Mouse (Mus musculus) CH12.LX (cell line): Measurements from ENCODE around the gene Cfap44. TPM values are rescaled to one million over a fixed set of nuclear protein-coding genes. Genes with fewer than 3 reads are reported as not detected.

Source experiments
- DNase-seq: peaks from one replicate; pipeline ENCODE4 v3.0.0-alpha.2; 2013; ENCODE audit errors: extremely low read depth
- H3K27ac ChIP-seq: 2 replicates; pipeline ENCODE4 v1.5.1; 2012; ENCODE audit warnings: low read depth, mild to moderate bottlenecking, control low read depth, moderate library complexity; ENCODE audit not compliant: insufficient read depth
- H3K27me3 ChIP-seq: replicated peaks from 2 replicates; pipeline ENCODE3; 2012; ENCODE audit warnings: inconsistent platforms
- H3K36me3 ChIP-seq, 2 experiments: replicated peaks in 1 of 2; 2 replicates each; pipeline versions ENCODE3 to v1.6.1; 2012; ENCODE audit warnings: inconsistent platforms in 1 of 2, low read length in 1 of 2, mild to moderate bottlenecking in 1 of 2, mixed read lengths in 1 of 2, moderate library complexity in 1 of 2; ENCODE audit not compliant: control insufficient read depth in 1 of 2, insufficient read depth in 1 of 2
- H3K4me1 ChIP-seq, 2 experiments: 2 replicates each; pipeline ENCODE4 v1.6.1; 2012; ENCODE audit warnings: inconsistent platforms in 1 of 2, moderate library complexity in 1 of 2; ENCODE audit not compliant: insufficient read depth in 2 of 2, control insufficient read depth in 1 of 2
- H3K4me2 ChIP-seq: 2 replicates; pipeline ENCODE4 v1.6.1; 2012; ENCODE audit warnings: low read depth, mild to moderate bottlenecking, control low read depth; ENCODE audit not compliant: poor library complexity, insufficient read depth, severe bottlenecking
- H3K4me3 ChIP-seq, 3 experiments: fragments of 150-350 bp in 1 of 3; sonication (generic) in 1 of 3; replicated peaks in 1 of 3; 2 replicates each; pipeline versions ENCODE3 to v1.5.1; 2011 to 2012; ENCODE audit warnings: low read depth in 2 of 3, low read length in 2 of 3, mild to moderate bottlenecking in 2 of 3, moderate library complexity in 2 of 3, control low read depth in 1 of 3, improper control_type of control experiment in 1 of 3, inconsistent platforms in 1 of 3, mixed read lengths in 1 of 3; ENCODE audit not compliant: poor library complexity in 1 of 3
- H3K79me2 ChIP-seq: replicated peaks from 2 replicates; pipeline ENCODE4 v1.6.1; 2012; ENCODE audit warnings: mild to moderate bottlenecking, moderate library complexity; ENCODE audit not compliant: control insufficient read depth, poor library complexity, insufficient read depth, severe bottlenecking; ENCODE audit errors: extremely low read depth
- H3K9ac ChIP-seq: 2 replicates; pipeline ENCODE4 v1.6.1; 2012; ENCODE audit warnings: low read depth, mild to moderate bottlenecking, control low read depth, moderate library complexity; ENCODE audit not compliant: insufficient read depth
- H3K9me3 ChIP-seq: replicated peaks from 2 replicates; pipeline ENCODE3; 2012; ENCODE audit warnings: low read length, inconsistent platforms, mixed read lengths
- BHLHE40 ChIP-seq: IDR thresholded peaks from 2 replicates; pipeline ENCODE4 v1.6.1; 2011; ENCODE audit warnings: mild to moderate bottlenecking, low read depth, low read length, improper control_type of control experiment
- CHD1 ChIP-seq: IDR thresholded peaks from 2 replicates; pipeline ENCODE4 v1.6.1; 2012; ENCODE audit warnings: low read depth, low read length, improper control_type of control experiment, inconsistent platforms
- CHD2 ChIP-seq: IDR thresholded peaks from 2 replicates; pipeline ENCODE4 v1.6.1; 2011; ENCODE audit warnings: low read length, improper control_type of control experiment
- CTCF ChIP-seq, 2 experiments: IDR thresholded peaks in 1 of 2; conservative IDR thresholded peaks in 1 of 2; 2 replicates each; pipeline ENCODE4 v1.5.1; 2011 to 2012; ENCODE audit warnings: low read depth in 2 of 2, low read length in 2 of 2, improper control_type of control experiment in 1 of 2, inconsistent platforms in 1 of 2, mild to moderate bottlenecking in 1 of 2, moderate library complexity in 1 of 2
- E2F4 ChIP-seq: IDR thresholded peaks from 2 replicates; pipeline ENCODE4 v1.6.1; 2011; ENCODE audit warnings: low read depth, low read length, improper control_type of control experiment; ENCODE audit not compliant: insufficient replicate concordance
- ELF1 ChIP-seq: IDR thresholded peaks from 2 replicates; pipeline ENCODE4 v1.6.1; 2014; ENCODE audit warnings: low read depth, mild to moderate bottlenecking, inconsistent platforms, low read length, improper control_type of control experiment
- EP300 ChIP-seq: IDR thresholded peaks from 2 replicates; pipeline ENCODE4 v1.6.1; 2011; ENCODE audit warnings: low read length, improper control_type of control experiment
- ETS1 ChIP-seq: conservative IDR thresholded peaks from 2 replicates; pipeline ENCODE4 v1.6.1; 2012; ENCODE audit warnings: low read depth, mild to moderate bottlenecking, inconsistent platforms, low read length, improper control_type of control experiment, moderate library complexity
- GABPA ChIP-seq: IDR thresholded peaks from 2 replicates; pipeline ENCODE4 v1.6.1; 2012; ENCODE audit warnings: low read depth, low read length, improper control_type of control experiment, inconsistent platforms; ENCODE audit not compliant: insufficient replicate concordance
- HCFC1 ChIP-seq: IDR thresholded peaks from 2 replicates; pipeline ENCODE4 v1.6.1; 2012; ENCODE audit warnings: low read depth, mild to moderate bottlenecking, inconsistent platforms, low read length, improper control_type of control experiment
- IRF4 ChIP-seq: IDR thresholded peaks from 2 replicates; pipeline ENCODE4 v1.6.1; 2014; ENCODE audit warnings: low read depth, mild to moderate bottlenecking, inconsistent platforms, low read length, improper control_type of control experiment
- JUN ChIP-seq: IDR thresholded peaks from 2 replicates; pipeline ENCODE4 v1.6.1; 2011; ENCODE audit warnings: low read depth, mild to moderate bottlenecking, low read length, improper control_type of control experiment, moderate library complexity; ENCODE audit not compliant: insufficient read depth
- JUND ChIP-seq: conservative IDR thresholded peaks from 2 replicates; pipeline ENCODE4 v1.6.1; 2011; ENCODE audit warnings: low read depth, low read length, improper control_type of control experiment
- KAT2A ChIP-seq: IDR thresholded peaks from 2 replicates; pipeline ENCODE4 v1.6.1; 2012; ENCODE audit warnings: low read length, improper control_type of control experiment, inconsistent platforms; ENCODE audit not compliant: insufficient replicate concordance
- MAFK ChIP-seq: IDR thresholded peaks from 2 replicates; pipeline ENCODE4 v1.6.1; 2011; ENCODE audit warnings: low read length, improper control_type of control experiment; ENCODE audit not compliant: insufficient replicate concordance
- MAX ChIP-seq: IDR thresholded peaks from 2 replicates; pipeline ENCODE4 v1.6.1; 2011; ENCODE audit warnings: low read length, improper control_type of control experiment
- MAZ ChIP-seq: IDR thresholded peaks from 2 replicates; pipeline ENCODE4 v1.6.1; 2012; ENCODE audit warnings: low read depth, mild to moderate bottlenecking, inconsistent platforms, low read length, improper control_type of control experiment, moderate library complexity
- MEF2A ChIP-seq: IDR thresholded peaks from 2 replicates; pipeline ENCODE4 v1.6.1; 2014; ENCODE audit warnings: low read depth, mild to moderate bottlenecking, inconsistent platforms, low read length, improper control_type of control experiment, borderline replicate concordance
- MXI1 ChIP-seq: IDR thresholded peaks from 2 replicates; pipeline ENCODE4 v1.6.1; 2011; ENCODE audit warnings: mild to moderate bottlenecking, low read depth, low read length, improper control_type of control experiment
- MYC ChIP-seq: IDR thresholded peaks from 2 replicates; pipeline ENCODE4 v1.6.1; 2011; ENCODE audit warnings: low read depth, mild to moderate bottlenecking, improper control_type of control experiment, low read length
- NELFE ChIP-seq: IDR thresholded peaks from 2 replicates; pipeline ENCODE4 v1.6.1; 2011; ENCODE audit warnings: low read depth, low read length, improper control_type of control experiment
- NRF1 ChIP-seq: IDR thresholded peaks from 2 replicates; pipeline ENCODE4 v1.6.1; 2014; ENCODE audit warnings: low read depth, mild to moderate bottlenecking, inconsistent platforms, low read length, improper control_type of control experiment, moderate library complexity
- PAX5 ChIP-seq: IDR thresholded peaks from 2 replicates; pipeline ENCODE4 v1.6.1; 2012; ENCODE audit warnings: low read length, inconsistent platforms, mixed read lengths
- POLR2A ChIP-seq: IDR thresholded peaks from 2 replicates; pipeline ENCODE4 v1.6.1; 2011; ENCODE audit warnings: low read depth, mild to moderate bottlenecking, improper control_type of control experiment, low read length
- POLR2AphosphoS2 ChIP-seq: IDR thresholded peaks from 2 replicates; pipeline ENCODE4 v1.6.1; 2011; ENCODE audit warnings: low read depth, low read length, improper control_type of control experiment
- RAD21 ChIP-seq: IDR thresholded peaks from 2 replicates; pipeline ENCODE4 v1.6.1; 2011; ENCODE audit warnings: low read depth, mild to moderate bottlenecking, low read length, improper control_type of control experiment, moderate library complexity
- RCOR1 ChIP-seq: conservative IDR thresholded peaks from 2 replicates; pipeline ENCODE4 v1.6.1; 2012; ENCODE audit warnings: low read depth, mild to moderate bottlenecking, inconsistent platforms, low read length, improper control_type of control experiment
- SIN3A ChIP-seq: IDR thresholded peaks from 2 replicates; pipeline ENCODE4 v1.6.1; 2012; ENCODE audit warnings: low read length, improper control_type of control experiment, inconsistent platforms
- SMC3 ChIP-seq: IDR thresholded peaks from 2 replicates; pipeline ENCODE4 v1.6.1; 2011; ENCODE audit warnings: low read depth, low read length, improper control_type of control experiment
- TBP ChIP-seq: conservative IDR thresholded peaks from 2 replicates; pipeline ENCODE4 v1.6.1; 2011; ENCODE audit warnings: low read depth, low read length, improper control_type of control experiment
- TCF12 ChIP-seq: IDR thresholded peaks from 2 replicates; pipeline ENCODE4 v1.6.1; 2014; ENCODE audit warnings: low read depth, mild to moderate bottlenecking, inconsistent platforms, low read length, improper control_type of control experiment
- UBTF ChIP-seq: IDR thresholded peaks from 2 replicates; pipeline ENCODE4 v1.6.1; 2012; ENCODE audit warnings: low read depth, mild to moderate bottlenecking, inconsistent platforms, low read length, improper control_type of control experiment, moderate library complexity
- USF1 ChIP-seq: IDR thresholded peaks from 2 replicates; pipeline ENCODE4 v1.6.1; 2014; ENCODE audit warnings: low read depth, mild to moderate bottlenecking, inconsistent platforms, low read length, improper control_type of control experiment
- USF2 ChIP-seq: conservative IDR thresholded peaks from 2 replicates; pipeline ENCODE4 v1.6.1; 2011; ENCODE audit warnings: low read depth, low read length, improper control_type of control experiment
- ZC3H11A ChIP-seq: IDR thresholded peaks from 2 replicates; pipeline ENCODE4 v1.6.1; 2012; ENCODE audit warnings: low read depth, mild to moderate bottlenecking, inconsistent platforms, low read length, improper control_type of control experiment
- ZKSCAN1 ChIP-seq: IDR thresholded peaks from 2 replicates; pipeline ENCODE4 v1.6.1; 2012; ENCODE audit warnings: low read depth, inconsistent platforms, low read length, improper control_type of control experiment, borderline replicate concordance
- ZMIZ1 ChIP-seq: IDR thresholded peaks from 2 replicates; pipeline ENCODE4 v1.6.1; 2012; ENCODE audit warnings: low read depth, mild to moderate bottlenecking, inconsistent platforms, low read length, improper control_type of control experiment
- ZNF384 ChIP-seq: IDR thresholded peaks from 2 replicates; pipeline ENCODE4 v1.6.1; 2012; ENCODE audit warnings: low read depth, low read length, improper control_type of control experiment, inconsistent platforms
- dilution Hi-C: fragments of 300-500 bp; cut with MboI; formaldehyde crosslinking; loops from 2 replicates; pipeline ENCODE4 v1.14.3; 2020; ENCODE audit warnings: low sequenced_read_pairs; ENCODE audit not compliant: extremely low pct_unique_long_range_greater_than_20kb, extremely low pct_ligation_motif_present
- in situ Hi-C: fragments of 300-500 bp; cut with MboI; formaldehyde crosslinking; loops from 3 replicates; pipeline ENCODE4 v1.14.3; 2019; ENCODE audit warnings: low sequenced_read_pairs, low pct_ligation_motif_present, low pct_unique_long_range_greater_than_20kb, mixed read lengths
- polyA plus RNA-seq: library from polyadenylated mRNA; unstranded; fragments of >175 nt; gene quantifications from 2 replicates; pipeline ENCODE4 v1.2.1, GENCODE M21; 2012; ENCODE audit warnings: low read depth; ENCODE audit not compliant: insufficient read length
- total RNA-seq, 2 experiments: library from RNA; depleted of rRNA; stranded (reverse); fragments of 300-350 nt in 1 of 2; fragments of >200 nt in 1 of 2; gene quantifications; 2 replicates each; pipeline ENCODE4 v1.2.3; 2012 to 2014

Gene Cfap44
- total and polyA plus RNA-seq, 3 experiments, result not detected

DNA sequence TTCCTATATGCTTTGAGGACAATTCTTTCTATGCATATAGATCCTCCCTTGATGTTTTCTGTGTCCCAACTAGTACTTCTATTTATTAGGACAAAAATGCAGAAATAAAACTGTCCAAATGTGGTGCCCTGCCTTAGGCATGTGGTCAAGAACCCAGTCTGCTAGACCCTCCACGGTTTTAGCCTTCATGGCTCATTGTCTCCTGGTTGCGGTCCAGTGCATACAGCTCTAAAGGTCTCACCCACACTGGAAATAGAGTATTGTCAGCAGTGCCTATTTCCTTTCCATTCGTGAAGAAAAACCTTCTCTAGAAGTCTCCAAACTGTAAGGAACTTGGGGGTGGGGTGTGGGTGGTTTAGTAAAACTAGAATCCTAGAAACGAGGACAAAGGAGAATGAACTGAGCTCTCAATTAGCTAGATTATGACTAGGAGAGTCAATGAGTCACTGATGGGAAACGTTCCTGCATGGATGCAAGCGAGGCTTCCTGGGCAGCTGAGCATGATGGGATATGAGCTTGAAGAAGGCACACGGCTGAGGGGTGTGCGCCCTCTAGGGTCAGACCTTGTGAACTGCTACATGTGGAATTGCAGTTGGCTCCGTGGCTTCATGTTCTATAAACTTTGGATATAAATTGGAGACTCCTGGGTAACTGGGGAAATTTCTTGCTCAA, 2.6 kb upstream of the Cfap44 start:
- DNase-seq, result peak; percentile 77
- Histone ChIP-seq H3K9ac (peak overlapping the region; percentile 22; the same call in 1 of the 2 replicates), H3K4me1 (peaks cover 0 to 10% of the 10 kb centered on the region in 2 experiments; a peak in 3 of 4 replicates), H3K36me3 (peaks cover 0 to 24% of the 10 kb centered on the region in 2 experiments), H3K4me2 (peak overlapping the region; percentile 57; the same call in 1 of the 2 replicates), H3K27ac (no peak overlapping the region), H3K79me2 (no peaks in the 10 kb centered on the region), H3K4me3 (no peak overlapping the region), H3K27me3 (no peaks in the 10 kb centered on the region), H3K9me3 (peaks cover 6% of the 10 kb centered on the region)
- TF ChIP-seq POLR2A (peak; percentile 39; the same call in 1 of the 2 replicates), EP300 (no peak), USF2 (no peak), CHD2 (peak; percentile 29; the same call in 1 of the 2 replicates), KAT2A (no peak), USF1 (no peak), HCFC1 (peak; percentile 69), RAD21 (peak; percentile 76), PAX5 (no peak), CHD1 (no peak), JUN (no peak), ETS1 (no peak), ZC3H11A (peak; percentile 1; the same call in 1 of the 2 replicates), RCOR1 (0 out of 2 replicates have a peak, but pooled peaks have one; percentile 59), MAFK (no peak), ZMIZ1 (no peak), E2F4 (no peak), IRF4 (peak; percentile 54), TBP (0 out of 2 replicates have a peak, but pooled peaks have one; percentile 13), SIN3A (0 out of 2 replicates have a peak, but pooled peaks have one; percentile 22), NELFE (peak; percentile 73), NRF1 (peak; percentile 31; the same call in 1 of the 2 replicates), MXI1 (no peak; the same call in 1 of the 2 replicates), ELF1 (peak; percentile 74), MAZ (0 out of 2 replicates have a peak, but pooled peaks have one; percentile 59), SMC3 (peak; percentile 68), MEF2A (peak; percentile 55; the same call in 1 of the 2 replicates), BHLHE40 (peak; percentile 36), JUND (peak; percentile 49; the same call in 1 of the 2 replicates), POLR2AphosphoS2 (no peak), TCF12 (peak; percentile 47; the same call in 1 of the 2 replicates), ZNF384 (no peak), ZKSCAN1 (no peak), CTCF (conservative IDR thresholded peaks at IDR 0.05 in 1 of 2, IDR thresholded peaks at IDR 0.05 in 1 of 2; ENCODE audit: low read depth in 2 of 2, low read length in 2 of 2) (peak; percentile 91 to 94), MAX (peak; percentile 95), GABPA (no peak), UBTF (no peak), MYC (peak; percentile 95)
- in situ Hi-C loops (no loop called here), dilution Hi-C loops (no loop called here)
